Mouse (Mus musculus): ENCODE measurements around the gene Atp6v1g2. TPM values are rescaled to one million over a fixed set of nuclear protein-coding genes. Genes with fewer than 3 reads are reported as not detected.

Atp6v1g2 gene
- polyA plus RNA-seq, 1 experiment from 2014 or later: 6.2 TPM

- H3K9me3 ChIP-seq (replicated peaks; ENCODE audit: control insufficient read depth, low read length): no peaks in the 10 kb centered on the region
- no peak for ATAC-seq (replicated peaks; ENCODE audit: insufficient number of reproducible peaks, low FRiP score, low TSS enrichment, low read depth)
- H3K4me1 ChIP-seq (ENCODE audit: control insufficient read depth, insufficient read depth, low read length): no peaks in the 10 kb centered on the region
- H3K4me3 ChIP-seq (ENCODE audit: low read depth, low read length): no peak overlapping the region
- H3K27ac ChIP-seq (replicated peaks; ENCODE audit: low read depth, low read length): no peak overlapping the region
- peaks cover 25% of the 10 kb centered on the region for H3K36me3 ChIP-seq (replicated peaks; ENCODE audit: control insufficient read depth, insufficient read depth, low read depth, low read length)
- DNase-seq (ENCODE audit: low spot score): no peak
- H3K27me3 ChIP-seq (ENCODE audit: control insufficient read depth, insufficient read depth, low read length): no peaks in the 10 kb centered on the region
- H3K4me2 ChIP-seq (ENCODE audit: low read depth, low read length): no peak overlapping the region
- no peak overlapping the region for H3K9ac ChIP-seq (replicated peaks; ENCODE audit: low read length)
- WGBS: 58% methylated on average over 4 of the region's 4 CpGs
Measured at GRCm38 (mm10) chr17:35255704-35256103, 22.2 kb downstream of the Atp6v1g2 start.

GRCm38 (mm10) chr17:35257378-35257777, 23.9 kb downstream of the Atp6v1g2 start:
- Histone ChIP-seq H3K9ac (replicated peaks; ENCODE audit: low read length) (no peak overlapping the region), H3K4me3 (ENCODE audit: low read depth, low read length) (no peak overlapping the region), H3K9me3 (replicated peaks; ENCODE audit: control insufficient read depth, low read length) (no peaks in the 10 kb centered on the region), H3K4me2 (ENCODE audit: low read depth, low read length) (no peak overlapping the region), H3K4me1 (ENCODE audit: control insufficient read depth, insufficient read depth, low read length) (no peaks in the 10 kb centered on the region), H3K27ac (replicated peaks; ENCODE audit: low read depth, low read length) (no peak overlapping the region), H3K27me3 (ENCODE audit: control insufficient read depth, insufficient read depth, low read length) (peaks cover 3% of the 10 kb centered on the region; the same call in 1 of the 2 replicates), H3K36me3 (replicated peaks; ENCODE audit: control insufficient read depth, insufficient read depth, low read depth, low read length) (peaks cover 14% of the 10 kb centered on the region)
- WGBS: 74% methylated on average over 1 of the region's 1 CpGs
- DNase-seq (ENCODE audit: low spot score) (no peak), ATAC-seq (replicated peaks; ENCODE audit: insufficient number of reproducible peaks, low FRiP score, low TSS enrichment, low read depth) (no peak)

- H3K27me3 ChIP-seq (ENCODE audit: control insufficient read depth, insufficient read depth, low read length): peaks cover 8% of the 10 kb centered on the region; the same call in 1 of the 2 replicates
- H3K27ac ChIP-seq (replicated peaks; ENCODE audit: low read depth, low read length): no peak overlapping the region
- WGBS: 19% methylated on average over 17 of the region's 17 CpGs
- no peaks in the 10 kb centered on the region for H3K4me1 ChIP-seq (ENCODE audit: control insufficient read depth, insufficient read depth, low read length)
- peaks cover 9% of the 10 kb centered on the region for H3K36me3 ChIP-seq (replicated peaks; ENCODE audit: control insufficient read depth, insufficient read depth, low read depth, low read length)
- ATAC-seq (replicated peaks; ENCODE audit: insufficient number of reproducible peaks, low FRiP score, low TSS enrichment, low read depth): no peak
- no peak overlapping the region for H3K4me3 ChIP-seq (ENCODE audit: low read depth, low read length)
- no peaks in the 10 kb centered on the region for H3K9me3 ChIP-seq (replicated peaks; ENCODE audit: control insufficient read depth, low read length)
- peak; percentile 88 for DNase-seq (ENCODE audit: low spot score)
- H3K9ac ChIP-seq (replicated peaks; ENCODE audit: low read length): no peak overlapping the region
- no peak overlapping the region for H3K4me2 ChIP-seq (ENCODE audit: low read depth, low read length)
Measured at GRCm38 (mm10) chr17:35257824-35258491, 24.5 kb downstream of the Atp6v1g2 start.

GRCm38 (mm10) chr17:35258492-35259478, 25.3 kb downstream of the Atp6v1g2 start:
- 62% methylated on average over 13 of the region's 14 CpGs for WGBS
- Histone ChIP-seq H3K4me2 (ENCODE audit: low read depth, low read length) (no peak overlapping the region), H3K9me3 (replicated peaks; ENCODE audit: control insufficient read depth, low read length) (no peaks in the 10 kb centered on the region), H3K27me3 (ENCODE audit: control insufficient read depth, insufficient read depth, low read length) (peaks cover 14% of the 10 kb centered on the region), H3K9ac (replicated peaks; ENCODE audit: low read length) (no peak overlapping the region), H3K4me1 (ENCODE audit: control insufficient read depth, insufficient read depth, low read length) (no peaks in the 10 kb centered on the region), H3K4me3 (ENCODE audit: low read depth, low read length) (no peak overlapping the region), H3K36me3 (replicated peaks; ENCODE audit: control insufficient read depth, insufficient read depth, low read depth, low read length) (peaks cover 3% of the 10 kb centered on the region), H3K27ac (replicated peaks; ENCODE audit: low read depth, low read length) (no peak overlapping the region)
- ATAC-seq (replicated peaks; ENCODE audit: insufficient number of reproducible peaks, low FRiP score, low TSS enrichment, low read depth) (no peak), DNase-seq (ENCODE audit: low spot score) (no peak)

- no peak overlapping the region for H3K4me3 ChIP-seq (ENCODE audit: low read depth, low read length)
- ATAC-seq (replicated peaks; ENCODE audit: insufficient number of reproducible peaks, low FRiP score, low TSS enrichment, low read depth) (no peak), DNase-seq (ENCODE audit: low spot score) (no peak)
- no peaks in the 10 kb centered on the region for H3K36me3 ChIP-seq (replicated peaks; ENCODE audit: control insufficient read depth, insufficient read depth, low read depth, low read length)
- no peak overlapping the region for H3K4me2 ChIP-seq (ENCODE audit: low read depth, low read length)
- no peaks in the 10 kb centered on the region for H3K4me1 ChIP-seq (ENCODE audit: control insufficient read depth, insufficient read depth, low read length)
- WGBS: 82% methylated on average over 4 of the region's 4 CpGs
- H3K9ac ChIP-seq (replicated peaks; ENCODE audit: low read length): no peak overlapping the region
- no peak overlapping the region for H3K27ac ChIP-seq (replicated peaks; ENCODE audit: low read depth, low read length)
- peaks cover 19% of the 10 kb centered on the region for H3K27me3 ChIP-seq (ENCODE audit: control insufficient read depth, insufficient read depth, low read length)
- H3K9me3 ChIP-seq (replicated peaks; ENCODE audit: control insufficient read depth, low read length): no peaks in the 10 kb centered on the region
Measured at GRCm38 (mm10) chr17:35259621-35260020, 26.2 kb downstream of the Atp6v1g2 start.

GRCm38 (mm10) chr17:35261651-35262050, 28.2 kb downstream of the Atp6v1g2 start:
- WGBS: 66% methylated on average over 13 of the region's 13 CpGs
- DNase-seq (ENCODE audit: low spot score) (no peak), ATAC-seq (replicated peaks; ENCODE audit: insufficient number of reproducible peaks, low FRiP score, low TSS enrichment, low read depth) (no peak)
- H3K4me2 ChIP-seq (ENCODE audit: low read depth, low read length): no peak overlapping the region
- H3K9ac ChIP-seq (replicated peaks; ENCODE audit: low read length): no peak overlapping the region
- no peak overlapping the region for H3K27ac ChIP-seq (replicated peaks; ENCODE audit: low read depth, low read length)
- H3K27me3 ChIP-seq (ENCODE audit: control insufficient read depth, insufficient read depth, low read length): peaks cover 19% of the 10 kb centered on the region
- no peaks in the 10 kb centered on the region for H3K36me3 ChIP-seq (replicated peaks; ENCODE audit: control insufficient read depth, insufficient read depth, low read depth, low read length)
- H3K4me3 ChIP-seq (ENCODE audit: low read depth, low read length): no peak overlapping the region
- no peaks in the 10 kb centered on the region for H3K9me3 ChIP-seq (replicated peaks; ENCODE audit: control insufficient read depth, low read length)
- H3K4me1 ChIP-seq (ENCODE audit: control insufficient read depth, insufficient read depth, low read length): no peaks in the 10 kb centered on the region

- Histone ChIP-seq H3K4me2 (ENCODE audit: low read depth, low read length) (peak within 1 kb of the TSS; percentile 95), H3K4me3 (ENCODE audit: low read depth, low read length) (peak within 1 kb of the TSS; percentile 54), H3K27me3 (ENCODE audit: control insufficient read depth, insufficient read depth, low read length) (peaks cover 19% of the 10 kb centered on the region), H3K9ac (replicated peaks; ENCODE audit: low read length) (peak within 1 kb of the TSS; percentile 52), H3K27ac (replicated peaks; ENCODE audit: low read depth, low read length) (no peak within 1 kb of the TSS), H3K36me3 (replicated peaks; ENCODE audit: control insufficient read depth, insufficient read depth, low read depth, low read length) (no peaks in the 10 kb centered on the region), H3K4me1 (ENCODE audit: control insufficient read depth, insufficient read depth, low read length) (no peaks in the 10 kb centered on the region), H3K9me3 (replicated peaks; ENCODE audit: control insufficient read depth, low read length) (no peaks in the 10 kb centered on the region)
- WGBS: 2% methylated on average over 72 of the region's 73 CpGs
- DNase-seq (ENCODE audit: low spot score) (peak; percentile 86), ATAC-seq (replicated peaks; ENCODE audit: insufficient number of reproducible peaks, low FRiP score, low TSS enrichment, low read depth) (peak; percentile 83)
Measured at GRCm38 (mm10) chr17:35262664-35263522, 29.4 kb downstream of the Atp6v1g2 start, which contains the start of gene H2-D1. H2-D1 (plus strand) TSS chr17:35262730.

Data from embryonic facial prominence, embryonic 11.5 days (tissue).